Mouse (Mus musculus) cerebellum, adult 11 months (tissue): ENCODE data around the gene Ercc4.

Experiments used
- DNase-seq: peaks from one replicate; pipeline ENCODE4 v3.0.0; 2022

Ercc4 gene

GRCm38 (mm10) chr16:13199204-13199603, 89.7 kb downstream of the Ercc4 start:
- DNase-seq: no peak
